Mouse (Mus musculus) C2C12 (cell line): ENCODE measurements around the gene Pacsin2.

Experiments used
- CEBPB ChIP-seq: IDR thresholded peaks from one replicate; pipeline ENCODE4 v1.6.1; 2011; ENCODE audit warnings: low read depth, mild to moderate bottlenecking, control low read depth, moderate library complexity
- CTCF ChIP-seq: IDR thresholded peaks from one replicate; pipeline ENCODE4 v1.5.1; 2011; ENCODE audit not compliant: control insufficient read depth, insufficient read depth, insufficient read length

GRCm38 (mm10) chr15:83328952-83329351 lies 135.5 kb downstream of the Pacsin2 start:
- TF ChIP-seq CTCF: no peak
- TF ChIP-seq CEBPB: no peak
